In the genomic region with DNA sequence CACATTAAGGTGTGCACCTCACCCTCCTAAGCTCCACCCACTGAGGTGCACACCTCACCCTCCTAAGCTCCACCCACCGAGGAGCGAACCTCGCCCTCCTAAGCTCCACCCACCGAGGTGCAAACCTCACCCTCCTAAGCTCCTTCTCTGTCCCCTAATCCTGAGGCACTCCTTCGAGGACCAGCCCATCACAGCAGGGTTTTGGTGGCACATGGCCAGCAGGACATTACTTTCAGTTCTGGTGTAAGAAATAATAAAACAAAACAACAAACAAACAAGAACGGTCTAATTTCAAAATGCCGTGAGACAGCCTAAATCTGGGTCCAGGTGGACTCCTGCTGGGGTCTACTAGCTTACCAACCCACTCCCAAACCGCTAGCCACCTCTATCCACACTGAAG, we compare ENCODE assay signal across 14 mouse cellular contexts.
"Had no signal": no experiment of that assay in that cellular context is flagged by ENCODE, and none has a peak within 500 bp of the region (broad histone marks: within the 10 kb centered on the region; RNA-seq: fewer than 3 reads in every experiment).

No protein-coding gene starts in this region.

- H3K9ac ChIP-seq: lung, embryonic 14.5 days; midbrain, embryonic 12.5 days; midbrain, embryonic 15.5 days; neural tube, embryonic 12.5 days; stomach, embryonic 15.5 days had no signal

- H3K27me3 ChIP-seq: midbrain, embryonic 12.5 days; midbrain, embryonic 15.5 days; neural tube, embryonic 12.5 days; stomach, embryonic 15.5 days had no signal

- DNase-seq: lung, adult 18-20 months; lung, embryonic 14.5 days; lung, postnatal 10 days; lung, postnatal 4 days; right cerebral cortex, postnatal 14 days; thymus, adult 2 months; thymus, postnatal 25 days; thymus, postnatal 4 days had no signal

- H3K27ac ChIP-seq: midbrain, embryonic 12.5 days; midbrain, embryonic 15.5 days; neural tube, embryonic 12.5 days; stomach, embryonic 15.5 days; stomach, postnatal 0 days had no signal

- H3K4me3 ChIP-seq: midbrain, embryonic 10.5 days; midbrain, embryonic 12.5 days; midbrain, embryonic 15.5 days; neural tube, embryonic 12.5 days; stomach, embryonic 15.5 days had no signal

- H3K9me3 ChIP-seq: midbrain, embryonic 10.5 days; midbrain, embryonic 12.5 days; midbrain, embryonic 15.5 days; neural tube, embryonic 12.5 days; stomach, embryonic 15.5 days had no signal

- H3K4me2 ChIP-seq: lung, embryonic 14.5 days; midbrain, embryonic 12.5 days; midbrain, embryonic 15.5 days; neural tube, embryonic 12.5 days; stomach, embryonic 15.5 days had no signal

- ATAC-seq: midbrain, embryonic 15.5 days had no signal

- H3K36me3 ChIP-seq: midbrain, embryonic 10.5 days; midbrain, embryonic 12.5 days; midbrain, embryonic 15.5 days; neural tube, embryonic 12.5 days; stomach, embryonic 15.5 days had no signal
